Mouse (Mus musculus) intestine, embryonic 16.5 days (tissue): ENCODE measurements around the gene Npc2. TPM values are rescaled to one million over a fixed set of nuclear protein-coding genes. Genes with fewer than 3 reads are reported as not detected.

Source experiments
- ATAC-seq: fragments of 200-750 bp; cut with Nextera tagmentation; 2 replicates; pipeline ENCODE4 v1.8.0; 2017; ENCODE audit warnings: moderate TSS enrichment, moderate library complexity
- H3K27ac ChIP-seq: fragments of 300-500 bp; sonication (generic); 2 replicates; pipeline ENCODE4 v1.5.1; 2014; ENCODE audit warnings: mild to moderate bottlenecking, low read length
- H3K27me3 ChIP-seq: fragments of 300-500 bp; sonication (generic); replicated peaks from 2 replicates; pipeline ENCODE4 v1.6.1; 2014; ENCODE audit warnings: low read length, control low read depth, mixed read lengths; ENCODE audit not compliant: control insufficient read depth, insufficient read depth
- H3K36me3 ChIP-seq: fragments of 300-500 bp; sonication (generic); 2 replicates; pipeline ENCODE4 v1.6.1; 2014; ENCODE audit warnings: low read length, control low read depth; ENCODE audit not compliant: control insufficient read depth, insufficient read depth
- H3K4me1 ChIP-seq: fragments of 300-500 bp; sonication (generic); 2 replicates; pipeline ENCODE4 v1.6.1; 2014; ENCODE audit warnings: low read length, control low read depth, mixed read lengths; ENCODE audit not compliant: control insufficient read depth, insufficient read depth
- H3K4me2 ChIP-seq: fragments of 300-500 bp; sonication (generic); 2 replicates; pipeline ENCODE4 v1.6.1; 2014; ENCODE audit warnings: low read depth, low read length, control low read depth
- H3K4me3 ChIP-seq: fragments of 300-500 bp; sonication (generic); 2 replicates; pipeline ENCODE4 v1.5.1; 2014; ENCODE audit warnings: mild to moderate bottlenecking, low read length
- H3K9ac ChIP-seq: fragments of 300-500 bp; sonication (generic); 2 replicates; pipeline ENCODE4 v1.6.1; 2014; ENCODE audit warnings: low read depth, low read length
- H3K9me3 ChIP-seq: fragments of 300-500 bp; sonication (generic); 2 replicates; pipeline ENCODE4 v1.6.1; 2016; ENCODE audit warnings: low read length, control low read depth; ENCODE audit not compliant: control insufficient read depth
- WGBS: fragments of 180-500 bp; shearing (Covaris S2); extraction: QIAGEN DNeasy Blood & Tissue Kit; methylation state at CpG from one replicate; pipeline ENCODE4 v1.1.7; 2014; 5-methylcytosine and 5-hydroxymethylcytosine counted together
- polyA plus RNA-seq: library from polyadenylated mRNA; unstranded; fragments of >200 nt; fragmentation: Nextera tagmentation; extraction: Ambion mirVana; gene quantifications from 2 replicates; pipeline ENCODE4 v1.2.1, GENCODE M21; 2015

The Npc2 gene
- polyA plus RNA-seq, 1 experiment from 2014 or later = 88.4 TPM

GRCm38 (mm10) chr12:84752131-84752977 lies 20.6 kb downstream of the Npc2 start:
- no peaks in the 10 kb centered on the region for H3K9me3 ChIP-seq
- no peaks in the 10 kb centered on the region for H3K27me3 ChIP-seq
- no peak overlapping the region for H3K27ac ChIP-seq
- H3K4me3 ChIP-seq = no peak overlapping the region
- H3K36me3 ChIP-seq = no peaks in the 10 kb centered on the region
- 49% methylated on average over 14 of the region's 14 CpGs for WGBS
- H3K4me1 ChIP-seq = no peaks in the 10 kb centered on the region
- no peak for ATAC-seq
- H3K4me2 ChIP-seq = no peak overlapping the region
- no peak overlapping the region for H3K9ac ChIP-seq

GRCm38 (mm10) chr12:84750661-84751060 lies 22.3 kb downstream of the Npc2 start:
- Histone ChIP-seq H3K27me3 (0 out of 2 replicates have a peak, but pooled peaks cover 5% of the 10 kb centered on the region), H3K9me3 (no peaks in the 10 kb centered on the region), H3K4me3 (no peak overlapping the region), H3K9ac (no peak overlapping the region), H3K27ac (no peak overlapping the region), H3K36me3 (no peaks in the 10 kb centered on the region), H3K4me2 (no peak overlapping the region), H3K4me1 (0 out of 2 replicates have a peak, but pooled peaks cover 4% of the 10 kb centered on the region)
- ATAC-seq = no peak
- WGBS = 57% methylated on average over 14 of the region's 14 CpGs

DNA sequence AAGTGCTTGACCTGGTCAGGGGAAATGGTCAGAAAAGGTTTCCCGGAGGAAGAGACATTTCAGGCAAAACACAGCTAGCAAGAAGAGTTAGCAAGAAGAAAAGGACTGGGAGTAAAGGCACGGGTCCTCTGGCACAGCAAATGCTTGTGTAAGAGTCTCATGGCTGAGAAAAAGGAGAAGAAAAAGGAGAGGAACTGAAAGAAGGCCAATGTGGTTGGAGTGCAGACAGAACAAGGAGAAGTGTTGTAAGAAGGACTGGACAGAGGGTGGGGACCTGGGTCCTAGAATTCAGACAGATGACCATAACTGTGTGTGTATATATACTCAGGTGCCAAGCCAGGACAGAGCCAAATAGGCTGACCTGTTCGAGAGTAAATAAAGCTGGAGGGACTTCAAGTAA lies 24.8 kb downstream of the Npc2 start:
- Histone ChIP-seq H3K27ac (no peak overlapping the region), H3K4me1 (0 out of 2 replicates have a peak, but pooled peaks cover 4% of the 10 kb centered on the region), H3K4me3 (no peak overlapping the region), H3K36me3 (no peaks in the 10 kb centered on the region), H3K4me2 (no peak overlapping the region), H3K9ac (no peak overlapping the region), H3K9me3 (no peaks in the 10 kb centered on the region), H3K27me3 (0 out of 2 replicates have a peak, but pooled peaks cover 5% of the 10 kb centered on the region)
- 73% methylated on average over 3 of the region's 3 CpGs for WGBS
- no peak for ATAC-seq

DNA sequence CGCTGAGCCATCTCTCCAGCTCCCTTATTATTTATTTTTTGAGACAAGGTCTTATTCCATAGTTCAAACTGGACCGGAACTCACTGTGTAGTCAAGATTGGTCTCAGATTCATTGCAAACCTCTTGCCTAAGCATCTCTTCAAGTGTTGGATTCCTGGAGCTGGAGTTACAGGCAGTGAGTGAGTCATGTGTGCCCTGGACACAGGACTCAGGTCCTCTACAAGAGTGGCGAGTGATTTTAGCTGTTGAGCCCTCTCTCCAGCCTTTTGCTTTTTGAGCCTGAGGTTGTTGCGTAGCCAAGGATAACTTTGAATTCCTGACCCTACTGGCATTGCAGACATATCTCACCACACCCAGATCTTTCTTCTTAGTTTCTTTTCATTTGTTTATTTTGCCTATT lies 27.3 kb downstream of the Npc2 start:
- Histone ChIP-seq H3K27me3 (0 out of 2 replicates have a peak, but pooled peaks cover 5% of the 10 kb centered on the region), H3K36me3 (no peaks in the 10 kb centered on the region), H3K4me3 (no peak overlapping the region), H3K4me1 (0 out of 2 replicates have a peak, but pooled peaks cover 4% of the 10 kb centered on the region), H3K9ac (no peak overlapping the region), H3K27ac (no peak overlapping the region), H3K9me3 (no peaks in the 10 kb centered on the region), H3K4me2 (no peak overlapping the region)
- no peak for ATAC-seq
- WGBS = 57% methylated on average over 4 of the region's 4 CpGs

- WGBS = 84% methylated on average over 10 of the region's 10 CpGs
- Histone ChIP-seq H3K27me3 (0 out of 2 replicates have a peak, but pooled peaks cover 5% of the 10 kb centered on the region), H3K36me3 (no peaks in the 10 kb centered on the region), H3K4me1 (0 out of 2 replicates have a peak, but pooled peaks cover 4% of the 10 kb centered on the region), H3K27ac (no peak overlapping the region), H3K4me2 (no peak overlapping the region), H3K9me3 (no peaks in the 10 kb centered on the region), H3K9ac (no peak overlapping the region), H3K4me3 (no peak overlapping the region)
- ATAC-seq = no peak
These were observed 29.5 kb downstream of the Npc2 start for GRCm38 (mm10) chr12:84743496-84743895.

- Histone ChIP-seq H3K4me1 (no peaks in the 10 kb centered on the region), H3K4me3 (no peak overlapping the region), H3K36me3 (no peaks in the 10 kb centered on the region), H3K27me3 (no peaks in the 10 kb centered on the region), H3K9me3 (no peaks in the 10 kb centered on the region), H3K9ac (no peak overlapping the region), H3K4me2 (no peak overlapping the region), H3K27ac (no peak overlapping the region)
- no peak for ATAC-seq
- 72% methylated on average over 13 of the region's 13 CpGs for WGBS
These were observed 39.6 kb downstream of the Npc2 start for GRCm38 (mm10) chr12:84733366-84733765.

DNA sequence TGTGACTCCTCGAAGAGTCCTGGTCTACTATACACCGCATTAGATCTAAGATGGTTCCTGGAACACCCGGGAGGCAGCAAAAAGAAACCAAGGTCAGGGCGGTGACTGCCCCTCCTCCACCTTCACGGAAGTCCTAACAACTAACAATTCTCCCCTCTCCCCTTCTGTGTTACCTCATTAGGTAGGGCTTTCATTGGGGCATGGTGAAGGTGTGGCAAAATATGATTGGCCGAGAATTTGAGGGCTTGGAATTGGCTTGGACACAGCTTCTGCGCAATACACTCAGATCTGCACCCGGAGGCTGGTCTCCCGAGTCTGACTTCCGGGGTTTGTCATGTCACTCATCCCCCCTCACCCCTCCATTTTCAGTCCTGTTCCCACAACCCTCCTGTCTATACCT lies 44.5 kb downstream of the Npc2 start:
- no peak overlapping the region for H3K27ac ChIP-seq
- H3K36me3 ChIP-seq = no peaks in the 10 kb centered on the region
- no peak for ATAC-seq
- no peak overlapping the region for H3K4me3 ChIP-seq
- H3K4me1 ChIP-seq = no peaks in the 10 kb centered on the region
- H3K9me3 ChIP-seq = no peaks in the 10 kb centered on the region
- no peaks in the 10 kb centered on the region for H3K27me3 ChIP-seq
- H3K9ac ChIP-seq = no peak overlapping the region
- no peak overlapping the region for H3K4me2 ChIP-seq
- WGBS = 90% methylated on average over 10 of the region's 10 CpGs

- no peak for ATAC-seq
- Histone ChIP-seq H3K36me3 (no peaks in the 10 kb centered on the region), H3K4me3 (no peak overlapping the region), H3K27ac (no peak overlapping the region), H3K9me3 (no peaks in the 10 kb centered on the region), H3K4me2 (no peak overlapping the region), H3K9ac (no peak overlapping the region), H3K27me3 (no peaks in the 10 kb centered on the region), H3K4me1 (no peaks in the 10 kb centered on the region)
- WGBS = 51% methylated on average over 5 of the region's 5 CpGs
These were observed 45.5 kb downstream of the Npc2 start for GRCm38 (mm10) chr12:84727434-84727833.

- Histone ChIP-seq H3K4me2 (no peak overlapping the region), H3K36me3 (no peaks in the 10 kb centered on the region), H3K9me3 (no peaks in the 10 kb centered on the region), H3K27ac (no peak overlapping the region), H3K4me1 (no peaks in the 10 kb centered on the region), H3K9ac (no peak overlapping the region), H3K4me3 (no peak overlapping the region), H3K27me3 (no peaks in the 10 kb centered on the region)
- WGBS = 30% methylated on average over 4 of the region's 4 CpGs
- no peak for ATAC-seq
These were observed 46.0 kb downstream of the Npc2 start for GRCm38 (mm10) chr12:84726986-84727385.
